Mouse (Mus musculus) Patski (cell line): ENCODE results near the gene Sbk3. TPM values are rescaled to one million over a fixed set of nuclear protein-coding genes. Genes with fewer than 3 reads are reported as not detected.
"Not testable (repeated sequence)": the region's sequence is repeated elsewhere in the genome, so short reads cannot be mapped to it uniquely, and the experiment has no call there.

ENCODE experiments used
- ATAC-seq: fragments of 100-300 bp; one replicate; pipeline ENCODE4 v1.8.0; 2021
- CTCF ChIA-PET: fragments of 350-600 bp; sonication (Branson Sonifier 250); formaldehyde crosslinking; loops from one replicate; lab custom pipeline; 2022; ENCODE audit warnings: inconsistent platforms; lab: Charles Lee
- POLR2A ChIA-PET: fragments of 350-600 bp; sonication (Branson Sonifier 250); formaldehyde crosslinking; loops from one replicate; lab custom pipeline; 2022; ENCODE audit warnings: antibody characterized with exemption, inconsistent platforms; lab: Charles Lee
- DNase-seq: peaks from one replicate; pipeline ENCODE4 v3.0.0-alpha.2; 2011; ENCODE audit warnings: low read depth, low spot score
- H3K27me3 ChIP-seq: fragments of 371-371 bp; one replicate; pipeline ENCODE4 v1.5.1; 2021
- CTCF ChIP-seq: fragments of 100-300 bp; IDR thresholded peaks from one replicate; pipeline ENCODE4 v1.5.1; 2021
- in situ Hi-C: fragments of 300-500 bp; cut with MboI; formaldehyde crosslinking; loops from 3 replicates; pipeline ENCODE4 v1.11.1; 2018; ENCODE audit warnings: low pct_unique_long_range_greater_than_20kb, mixed read lengths
- polyA plus RNA-seq: library from polyadenylated mRNA; unstranded; gene quantifications from one replicate; pipeline ENCODE4 v1.2.3, GENCODE M21; 2021

The Sbk3 gene
- polyA plus RNA-seq, 1 experiment from 2014 or later = 0.09 TPM

- no peaks in the 10 kb centered on the region for H3K27me3 ChIP-seq
- no peak for TF ChIP-seq CTCF
- POLR2A ChIA-PET = interaction anchor here (0.5 to 1.6 kb wide), 3 partner anchors 18 to 877 kb away, joined by 3 to 5 read pairs (median 3); partner anchors contain the start of gene Rpl28
- CTCF ChIA-PET = interaction anchor here (1.5 to 1.9 kb wide), 4 partner anchors 14 to 71 kb away, joined by 3 to 5 read pairs (median 4); no protein-coding TSS in a partner anchor
- peak; percentile 60 for DNase-seq
- ATAC-seq = peak; percentile 61
- in situ Hi-C loops = loop anchor here (5.0 kb wide), 1 partner anchor 48 kb away; the partner anchor contains the start of gene U2af2
Measured at GRCm38 (mm10) chr7:5014251-5015117, 43.5 kb upstream of the Sbk3 start, which contains the start of the genes Zfp524 and Fiz1. Gene Zfp524, plus strand, starts transcription at chr7:5014415. Gene Fiz1, minus strand, starts transcription at chr7:5014697.

GRCm38 (mm10) chr7:5012681-5013513 lies 41.9 kb upstream of the Sbk3 start:
- ChIA-PET CTCF (interaction anchor here (1.0 to 1.9 kb wide), 4 partner anchors 12 to 69 kb away, joined by 3 to 5 read pairs (median 4); no protein-coding TSS in a partner anchor), POLR2A (interaction anchor here (1.1 kb wide), 1 partner anchor 47 kb away, joined by 3 read pairs; no protein-coding TSS in a partner anchor)
- in situ Hi-C loops = no loop called here
- no peak for TF ChIP-seq CTCF
- ATAC-seq = no peak
- H3K27me3 ChIP-seq = no peaks in the 10 kb centered on the region
- no peak for DNase-seq

DNA sequence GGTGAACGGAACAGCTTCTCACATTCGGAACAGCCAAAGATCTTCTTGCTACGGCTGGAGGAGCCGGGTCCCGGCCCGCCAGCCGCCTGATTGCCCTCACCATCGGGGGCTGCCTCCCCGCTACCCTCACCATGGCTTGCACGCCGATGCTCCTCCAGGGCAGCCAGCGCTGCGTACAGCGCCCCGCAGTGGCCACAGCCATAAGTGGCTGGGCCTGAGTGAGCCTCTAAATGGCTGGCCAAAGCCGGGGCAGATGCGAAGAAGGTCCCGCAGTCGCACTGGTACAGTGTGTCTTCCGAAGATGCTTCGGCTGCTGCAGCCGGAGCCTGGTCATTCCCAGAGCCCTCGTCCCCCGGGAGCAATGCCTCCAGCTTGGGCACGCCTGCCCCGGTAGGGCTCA lies 37.3 kb upstream of the Sbk3 start:
- no peak for DNase-seq
- in situ Hi-C loops = no loop called here
- ATAC-seq = no peak

GRCm38 (mm10) chr7:5002876-5003275 lies 31.9 kb upstream of the Sbk3 start:
- DNase-seq, POLR2A ChIA-PET, ATAC-seq, CTCF ChIA-PET, in situ Hi-C loops, H3K27me3 ChIP-seq: not testable (repeated sequence)

More for the DNA sequence above, 37.3 kb upstream of the Sbk3 start:
- TF ChIP-seq CTCF = no peak
- H3K27me3 ChIP-seq = no peaks in the 10 kb centered on the region
- POLR2A ChIA-PET = no interaction called here
- CTCF ChIA-PET = interaction anchor here (1.3 kb wide), 1 partner anchor 8 kb away, joined by 6 read pairs; no protein-coding TSS in a partner anchor

- ChIA-PET POLR2A (no interaction called here), CTCF (interaction anchor here (1.0 to 1.7 kb wide), 6 partner anchors 9 to 61 kb away, joined by 3 to 6 read pairs (median 4); partner anchors contain the start of genes Fiz1 and Zfp524)
- ATAC-seq = no peak
- no peak for TF ChIP-seq CTCF
- in situ Hi-C loops = no loop called here
- H3K27me3 ChIP-seq = no peaks in the 10 kb centered on the region
- no peak for DNase-seq
Measured at GRCm38 (mm10) chr7:4999876-5000275, 28.9 kb upstream of the Sbk3 start.

DNA sequence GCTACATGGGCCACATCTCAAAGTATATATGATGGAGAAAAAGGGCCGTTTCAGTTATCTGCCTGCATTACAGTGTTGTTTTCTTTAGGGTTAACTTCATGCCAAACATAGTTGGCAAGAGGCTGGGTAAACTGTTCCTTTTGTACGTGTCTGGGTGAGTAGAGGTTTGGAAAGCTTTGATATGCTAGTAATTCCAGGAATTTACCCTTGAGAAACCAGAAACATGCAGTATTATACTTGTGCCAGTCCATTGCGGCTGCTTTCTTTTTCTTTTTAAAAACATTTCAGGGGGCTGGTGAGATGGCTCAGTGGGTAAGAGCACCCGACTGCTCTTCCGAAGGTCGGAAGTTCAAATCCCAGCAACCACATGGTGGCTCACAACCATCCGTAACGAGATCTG lies 26.0 kb upstream of the Sbk3 start:
- in situ Hi-C loops = no loop called here
- ATAC-seq (peak; percentile 41), DNase-seq (no peak)
- ChIA-PET CTCF (interaction anchor here (0.8 to 1.5 kb wide), 5 partner anchors 10 to 63 kb away, joined by 3 to 7 read pairs (median 4); partner anchors contain the start of genes Fiz1, Zfp524 and Zfp580), POLR2A (interaction anchor here (0.6 to 1.5 kb wide), 4 partner anchors 18 to 88 kb away, joined by 3 to 5 read pairs (median 4); partner anchors contain the start of genes Fiz1, Gm44973 and Zfp580)
- H3K27me3 ChIP-seq = no peaks in the 10 kb centered on the region
- no peak for TF ChIP-seq CTCF

GRCm38 (mm10) chr7:4996003-4996895 lies 25.3 kb upstream of the Sbk3 start, which contains the start of gene Zfp579:
Gene Zfp579, minus strand, starts transcription at chr7:4996158.
- no peak for TF ChIP-seq CTCF
- peak; percentile 61 for DNase-seq
- H3K27me3 ChIP-seq = no peaks in the 10 kb centered on the region
- in situ Hi-C loops = no loop called here
- peak; percentile 53 for ATAC-seq
- POLR2A ChIA-PET = interaction anchor here (0.6 to 1.5 kb wide), 5 partner anchors 19 to 202 kb away, joined by 3 to 5 read pairs (median 4); partner anchors contain the start of genes Fiz1, Gm44973 and Zfp580
- CTCF ChIA-PET = interaction anchor here (0.9 to 1.5 kb wide), 5 partner anchors 10 to 64 kb away, joined by 3 to 7 read pairs (median 4); partner anchors contain the start of gene Zfp580

- CTCF ChIA-PET = interaction anchor here (0.9 kb wide), 1 partner anchor 56 kb away, joined by 3 read pairs; the partner anchor contains the start of gene Zfp580
- no peaks in the 10 kb centered on the region for H3K27me3 ChIP-seq
- DNase-seq = no peak
- POLR2A ChIA-PET = no interaction called here
- TF ChIP-seq CTCF = no peak
- in situ Hi-C loops = no loop called here
- no peak for ATAC-seq
Measured at GRCm38 (mm10) chr7:4995268-4996002, 24.5 kb upstream of the Sbk3 start.
